17 mouse cellular contexts compared by ENCODE assay signal in the genomic region with DNA sequence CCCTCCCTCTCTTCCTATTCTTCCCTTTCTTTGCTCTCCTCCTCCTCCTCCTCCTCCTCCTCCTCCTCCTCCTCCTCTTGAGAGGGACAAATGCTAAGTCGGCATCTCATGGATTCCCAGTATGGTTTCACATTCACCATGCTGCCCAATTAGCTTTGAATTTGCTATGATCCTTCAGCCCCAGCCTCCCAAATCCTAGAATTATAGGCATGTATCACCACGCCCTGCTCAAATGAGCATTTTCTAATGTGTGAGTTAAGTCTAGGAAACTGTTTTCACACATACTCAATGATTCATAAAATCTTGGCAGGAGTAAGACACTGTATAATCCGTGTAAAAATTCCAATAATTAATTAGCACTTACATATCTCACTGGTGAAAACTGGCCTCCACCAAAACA.
"Had no signal": no experiment of that assay in that cellular context is flagged by ENCODE, and none has a peak within 500 bp of the region (broad histone marks: within the 10 kb centered on the region; RNA-seq: fewer than 3 reads in every experiment).

No protein-coding gene starts in this region.

- DNase-seq: lung, adult 2 months; lung, postnatal 14 days; lung, postnatal 36 days; right cerebral cortex, postnatal 14 days; thymus, adult 2 months; thymus, postnatal 25 days; thymus, postnatal 4 days had no signal

- ATAC-seq: lung, postnatal 0 days; midbrain, embryonic 13.5 days; midbrain, embryonic 15.5 days had no signal

- H3K4me2 ChIP-seq: lung, embryonic 15.5 days; midbrain, embryonic 11.5 days; midbrain, embryonic 13.5 days; midbrain, embryonic 15.5 days; neural tube, embryonic 12.5 days; stomach, embryonic 15.5 days had no signal

- H3K9me3 ChIP-seq: lung, embryonic 15.5 days; megakaryocyte, embryonic 14.5 days; midbrain, embryonic 13.5 days; midbrain, embryonic 15.5 days; neural tube, embryonic 12.5 days; stomach, embryonic 15.5 days had no signal

- H3K4me3 ChIP-seq: lung, embryonic 15.5 days; megakaryocyte, embryonic 14.5 days; midbrain, embryonic 13.5 days; midbrain, embryonic 15.5 days; neural tube, embryonic 12.5 days; stomach, embryonic 15.5 days had no signal

- H3K9ac ChIP-seq: lung, embryonic 15.5 days; midbrain, embryonic 13.5 days; midbrain, embryonic 15.5 days; neural tube, embryonic 12.5 days; stomach, embryonic 15.5 days had no signal

- H3K27me3 ChIP-seq: lung, embryonic 15.5 days; megakaryocyte, embryonic 14.5 days; midbrain, embryonic 13.5 days; midbrain, embryonic 15.5 days; neural tube, embryonic 12.5 days; stomach, embryonic 15.5 days had no signal

- H3K36me3 ChIP-seq: lung, embryonic 15.5 days; midbrain, embryonic 13.5 days; midbrain, embryonic 15.5 days; neural tube, embryonic 12.5 days; stomach, embryonic 15.5 days had no signal

- H3K4me1 ChIP-seq: neural tube, embryonic 12.5 days; stomach, embryonic 15.5 days had no signal

- H3K27ac ChIP-seq: lung, embryonic 15.5 days; macrophage; midbrain, embryonic 13.5 days; midbrain, embryonic 15.5 days; neural tube, embryonic 12.5 days; stomach, embryonic 15.5 days; stomach, postnatal 0 days had no signal
